Mouse (Mus musculus) lung, adult 2 months (tissue): ENCODE data around the gene Rtkn2. TPM values are rescaled to one million over a fixed set of nuclear protein-coding genes. Genes with fewer than 3 reads are reported as not detected.

Source experiments
- DNase-seq: peaks from one replicate; pipeline ENCODE4 v3.0.0; 2022
- H3K4me1 ChIP-seq: fragments of 200-500 bp; 2 replicates; pipeline ENCODE4 v1.6.1; 2011; ENCODE audit warnings: low read length; ENCODE audit not compliant: control insufficient read depth, insufficient read depth
- H3K4me3 ChIP-seq: fragments of 200-500 bp; replicated peaks from 2 replicates; pipeline ENCODE3; 2011; ENCODE audit warnings: low read depth, mild to moderate bottlenecking, control low read depth, low read length; ENCODE audit errors: extremely low read depth
- CTCF ChIP-seq: fragments of 200-500 bp; IDR thresholded peaks from 2 replicates; pipeline ENCODE4 v1.5.1; 2011; ENCODE audit warnings: mild to moderate bottlenecking, low read length, control low read depth; ENCODE audit not compliant: insufficient read depth
- POLR2A ChIP-seq: fragments of 200-500 bp; IDR thresholded peaks from 2 replicates; pipeline ENCODE4 v1.6.1; 2011; ENCODE audit warnings: low read depth, mild to moderate bottlenecking, control low read depth, low read length, borderline replicate concordance; ENCODE audit errors: extremely low read depth
- WGBS: fragments of 180-500 bp; shearing (Covaris S2); methylation state at CpG from one replicate; pipeline ENCODE4 v1.1.7; 2018; 5-methylcytosine and 5-hydroxymethylcytosine counted together
- polyA plus RNA-seq: library from polyadenylated mRNA; depleted of rRNA; stranded (reverse); fragments of >200 nt; gene quantifications from 2 replicates; pipeline ENCODE4 v1.2.3, GENCODE M21; 2012

The Rtkn2 gene
- polyA plus RNA-seq, 1 experiment = 56.1 TPM

DNA sequence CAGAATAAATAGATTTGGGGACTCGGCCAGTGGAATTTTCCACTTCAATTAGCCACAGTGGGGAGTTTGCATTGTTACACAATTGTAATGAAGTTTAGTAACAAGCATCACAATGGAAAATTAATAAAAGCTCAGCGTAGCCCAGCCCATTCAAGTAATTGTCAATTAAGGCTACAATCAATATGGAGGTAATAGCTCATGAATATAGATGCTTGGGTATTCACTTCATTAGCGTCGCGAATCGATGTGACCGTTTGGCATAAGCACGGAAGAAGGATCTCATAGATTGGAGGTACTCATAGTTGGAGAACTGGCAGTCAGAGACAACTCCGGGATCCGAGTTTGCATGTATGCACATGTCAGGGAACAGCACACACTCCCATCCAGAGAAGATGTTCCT is 85.2 kb downstream of the Rtkn2 start:
- TF ChIP-seq POLR2A (no peak), CTCF (no peak)
- 91% methylated on average over 10 of the region's 10 CpGs for WGBS
- Histone ChIP-seq H3K4me3 (no peak overlapping the region), H3K4me1 (no peaks in the 10 kb centered on the region; the same call in 1 of the 2 replicates)
- DNase-seq = no peak

DNA sequence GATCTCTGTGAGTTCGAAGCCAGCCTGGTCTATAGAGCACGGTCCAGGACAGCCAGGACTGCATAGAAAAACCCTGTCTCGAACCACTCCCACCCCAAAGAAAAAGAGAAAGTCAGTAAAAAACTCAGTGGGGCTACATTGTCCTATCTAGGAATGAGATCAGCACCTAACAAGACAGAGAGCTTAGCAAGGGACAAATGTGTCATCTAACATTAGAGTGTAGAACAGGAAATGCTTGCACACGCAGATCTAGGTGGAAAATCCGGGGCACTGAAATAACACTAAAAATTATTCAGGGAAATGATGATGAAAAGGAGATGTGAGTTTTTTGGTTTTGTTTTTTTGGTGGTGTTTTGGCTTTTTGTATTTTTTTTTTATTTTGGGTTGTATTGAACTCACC is 86.8 kb downstream of the Rtkn2 start:
- 79% methylated on average over 5 of the region's 5 CpGs for WGBS
- TF ChIP-seq POLR2A = no peak
- TF ChIP-seq CTCF = no peak
- no peaks in the 10 kb centered on the region; the same call in 1 of the 2 replicates for H3K4me1 ChIP-seq
- no peak for DNase-seq
- no peak overlapping the region for H3K4me3 ChIP-seq

DNA sequence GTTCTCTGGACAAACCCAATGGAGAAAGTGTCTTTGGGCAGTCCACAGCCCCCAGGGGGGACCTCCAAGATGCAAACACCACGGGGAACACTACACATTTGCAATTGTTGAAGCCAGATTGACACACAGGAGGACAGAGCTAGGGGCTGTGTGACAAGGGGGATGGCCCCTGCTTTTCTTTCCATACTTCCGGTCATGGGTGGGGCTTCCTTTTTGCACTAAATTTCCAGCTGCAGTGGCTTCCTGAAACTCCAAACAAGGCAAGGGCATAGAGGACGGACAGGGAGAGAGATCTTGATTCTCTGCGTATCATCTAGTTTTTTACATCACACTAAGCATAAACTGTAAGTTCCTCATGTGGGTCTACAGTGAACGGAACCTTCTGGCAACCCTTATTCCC is 88.6 kb downstream of the Rtkn2 start:
- 51% methylated on average over 5 of the region's 5 CpGs for WGBS
- Histone ChIP-seq H3K4me3 (no peak overlapping the region), H3K4me1 (no peaks in the 10 kb centered on the region; the same call in 1 of the 2 replicates)
- no peak for DNase-seq
- no peak for TF ChIP-seq POLR2A
- TF ChIP-seq CTCF = no peak

DNA sequence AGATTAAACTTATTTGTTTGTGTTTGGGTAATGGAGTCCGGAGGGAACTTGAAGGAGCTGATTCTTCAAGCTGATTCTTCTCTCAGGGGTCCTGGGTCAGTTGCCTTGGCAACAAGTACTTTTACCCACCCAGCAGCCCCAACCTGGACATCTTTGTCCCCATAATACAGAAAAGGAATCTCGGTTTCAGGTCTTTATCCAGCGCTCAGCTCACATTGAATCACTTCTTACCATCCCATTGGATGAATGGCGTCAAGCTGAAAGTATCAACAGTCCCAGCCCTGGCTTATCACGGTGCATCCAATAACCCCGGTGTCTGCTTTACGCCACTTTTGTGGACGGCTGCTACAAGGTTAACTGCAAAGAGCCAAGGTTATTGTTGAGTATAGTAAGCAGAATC is 89.1 kb downstream of the Rtkn2 start:
- no peak for DNase-seq
- no peak for TF ChIP-seq POLR2A
- no peak overlapping the region for H3K4me3 ChIP-seq
- no peaks in the 10 kb centered on the region; the same call in 1 of the 2 replicates for H3K4me1 ChIP-seq
- 82% methylated on average over 8 of the region's 8 CpGs for WGBS

DNA sequence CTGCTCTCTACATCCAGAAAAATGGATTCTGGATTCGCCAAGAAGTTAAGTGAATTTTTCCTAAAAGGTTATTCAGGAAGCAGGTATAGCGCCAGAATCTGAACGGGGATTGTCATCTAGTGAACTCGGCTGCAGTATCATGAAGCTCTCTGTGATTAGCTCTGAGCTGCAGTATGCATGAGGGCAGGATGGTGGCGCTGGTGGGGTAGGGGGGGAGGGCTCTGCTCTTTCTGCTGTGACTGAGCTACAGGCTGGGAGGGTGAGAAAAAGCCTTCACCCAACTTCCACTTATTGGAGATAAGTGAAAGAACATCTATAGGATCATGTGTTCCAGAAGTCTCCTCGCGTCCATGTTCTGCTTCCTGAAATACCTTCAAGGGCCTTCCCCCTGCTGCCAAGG is 91.7 kb downstream of the Rtkn2 start:
- no peaks in the 10 kb centered on the region; the same call in 1 of the 2 replicates for H3K4me1 ChIP-seq
- TF ChIP-seq POLR2A = no peak
- no peak for TF ChIP-seq CTCF
- WGBS = 82% methylated on average over 7 of the region's 7 CpGs
- H3K4me3 ChIP-seq = no peak overlapping the region
- no peak for DNase-seq

DNA sequence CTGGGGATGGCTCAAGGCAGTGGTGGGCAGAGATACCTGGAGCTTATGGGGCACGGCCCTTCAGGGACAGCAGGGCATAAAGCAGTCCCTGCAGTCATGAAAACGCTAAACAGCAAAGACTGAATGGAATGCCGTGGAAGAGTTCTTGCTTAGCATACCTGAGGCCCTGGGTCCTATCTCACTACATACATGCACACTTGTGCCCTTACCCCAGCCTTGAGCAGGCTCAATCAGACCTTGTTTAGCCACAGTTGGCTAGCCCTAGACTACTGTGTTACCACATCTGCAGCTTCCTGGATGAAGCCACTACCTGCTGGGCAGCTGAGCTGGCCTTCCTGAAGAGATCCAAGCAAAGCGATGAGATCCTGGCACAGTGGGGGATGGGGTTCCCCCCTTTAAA is 93.3 kb downstream of the Rtkn2 start:
- no peak for TF ChIP-seq CTCF
- no peak for TF ChIP-seq POLR2A
- no peaks in the 10 kb centered on the region; the same call in 1 of the 2 replicates for H3K4me1 ChIP-seq
- 89% methylated on average over 4 of the region's 4 CpGs for WGBS
- DNase-seq = no peak
- H3K4me3 ChIP-seq = no peak overlapping the region

DNA sequence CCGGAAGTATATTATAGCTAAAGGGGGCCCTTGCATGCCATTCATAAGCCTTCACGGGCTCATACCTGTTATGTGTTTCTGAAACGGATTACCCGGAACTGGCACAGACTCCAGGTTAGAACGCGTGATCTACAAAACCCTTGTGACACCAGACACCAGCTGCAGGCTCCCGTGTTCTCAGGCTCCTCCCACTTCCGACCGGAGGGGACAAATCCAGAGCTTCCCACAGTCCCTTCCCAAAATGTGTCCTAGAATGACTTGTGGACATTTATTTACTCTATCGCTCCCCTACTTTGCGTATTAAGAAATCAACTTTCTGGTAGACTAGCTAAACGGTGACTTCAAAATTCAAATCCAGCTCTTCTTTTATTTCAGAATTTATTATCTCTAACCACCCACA is 94.9 kb downstream of the Rtkn2 start:
- DNase-seq = no peak

DNA sequence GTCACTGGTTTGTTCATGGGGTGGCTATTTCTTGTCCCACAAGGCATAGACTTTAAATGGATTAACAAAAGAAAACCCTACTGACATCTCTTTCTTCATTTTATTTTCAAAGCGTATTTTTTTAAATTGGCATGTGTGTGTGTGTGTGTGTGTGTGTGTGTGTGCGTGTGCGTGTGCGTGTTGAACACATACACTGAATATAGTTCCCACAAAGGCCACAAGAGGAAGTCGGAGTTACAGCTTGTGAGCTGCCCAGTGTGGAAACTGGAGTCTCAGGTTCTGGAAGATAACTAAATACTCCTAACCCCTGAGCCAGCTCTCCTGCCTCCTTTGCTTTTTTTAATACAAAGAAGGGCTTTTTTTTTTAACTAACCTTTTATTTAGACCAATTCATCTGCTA is 95.8 kb downstream of the Rtkn2 start:
- no peak for DNase-seq
- no peaks in the 10 kb centered on the region for H3K4me1 ChIP-seq
- WGBS = 76% methylated on average over 5 of the region's 5 CpGs
- H3K4me3 ChIP-seq = no peak overlapping the region
- TF ChIP-seq CTCF (no peak), POLR2A (no peak)

More for the DNA sequence above, 94.9 kb downstream of the Rtkn2 start:
- no peak for TF ChIP-seq CTCF
- TF ChIP-seq POLR2A = no peak
- Histone ChIP-seq H3K4me3 (no peak overlapping the region), H3K4me1 (no peaks in the 10 kb centered on the region)
- WGBS = 84% methylated on average over 12 of the region's 12 CpGs

DNA sequence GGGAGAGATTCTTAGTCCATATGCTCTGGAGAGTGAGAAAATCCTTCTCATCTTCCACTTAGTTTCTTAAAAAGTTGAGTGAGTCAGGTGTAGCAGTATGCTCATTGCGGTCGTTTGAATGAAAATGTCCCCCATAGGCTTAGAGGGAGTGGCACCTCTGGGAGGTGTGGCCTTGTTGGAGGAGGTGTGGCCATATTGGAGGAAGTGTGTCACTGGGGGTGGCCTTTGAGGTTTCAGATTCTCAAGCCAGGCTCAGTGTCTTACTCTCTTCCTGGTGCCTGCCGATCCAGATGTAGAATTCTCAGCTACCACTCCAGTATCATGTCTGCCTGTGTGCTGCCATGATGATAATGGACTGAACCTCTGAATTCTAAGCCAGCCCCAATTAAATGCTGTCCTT is 99.3 kb downstream of the Rtkn2 start:
- 93% methylated on average over 3 of the region's 3 CpGs for WGBS
- H3K4me3 ChIP-seq = no peak overlapping the region
- no peaks in the 10 kb centered on the region; the same call in 1 of the 2 replicates for H3K4me1 ChIP-seq
- no peak for DNase-seq
- no peak for TF ChIP-seq POLR2A
- no peak for TF ChIP-seq CTCF

DNA sequence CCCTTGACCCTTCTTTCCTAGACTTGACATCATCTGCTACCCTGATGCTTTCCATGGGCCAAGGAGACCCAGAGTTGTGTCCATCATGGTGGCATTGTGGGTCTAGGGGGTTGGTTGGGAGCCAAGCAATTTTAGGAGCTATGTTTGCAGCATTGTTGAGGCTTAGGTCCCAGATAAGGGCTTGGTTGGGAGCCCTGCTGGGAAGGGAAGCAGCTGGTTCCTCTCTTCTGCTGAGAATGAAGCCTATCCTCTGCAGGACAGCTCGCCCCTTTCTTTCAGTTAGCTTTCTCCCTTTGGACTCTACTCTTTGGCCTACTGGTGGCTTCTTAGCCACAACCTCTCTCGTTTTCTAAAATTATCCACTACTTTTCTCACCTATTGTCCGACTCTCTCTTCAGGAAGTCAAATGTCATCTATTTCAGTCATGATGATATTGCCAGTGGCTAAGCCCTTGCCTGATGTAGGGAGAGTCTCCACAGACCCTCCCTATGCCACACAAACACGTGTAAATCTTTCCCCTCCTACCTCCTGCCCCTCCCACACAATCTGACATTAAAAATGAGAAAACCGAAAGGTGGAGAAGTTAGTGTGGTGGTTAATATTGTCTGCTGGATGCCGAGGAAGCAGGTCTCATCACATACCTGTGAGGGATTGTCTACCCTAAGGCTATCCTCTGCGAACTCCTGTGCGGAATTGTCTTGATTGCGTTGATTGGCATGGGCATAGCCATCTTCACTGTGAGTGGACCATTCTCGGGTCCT is 100.7 kb downstream of the Rtkn2 start:
- DNase-seq = no peak
- H3K4me1 ChIP-seq = no peaks in the 10 kb centered on the region; the same call in 1 of the 2 replicates
- no peak overlapping the region for H3K4me3 ChIP-seq
- 72% methylated on average over 10 of the region's 10 CpGs for WGBS
- TF ChIP-seq POLR2A (no peak), CTCF (no peak)
